Mouse (Mus musculus) thymus, postnatal 25 days (tissue): ENCODE measurements at regions not wholly inside any gene's neighbourhood (a gene's known extent, or its start where the extent isn't known, plus 50 kb on each side); places are given as distances from the start of the nearest gene placed in this dataset.

Source experiments
- DNase-seq: peaks from one replicate; pipeline ENCODE4 v3.0.0; 2022

DNA sequence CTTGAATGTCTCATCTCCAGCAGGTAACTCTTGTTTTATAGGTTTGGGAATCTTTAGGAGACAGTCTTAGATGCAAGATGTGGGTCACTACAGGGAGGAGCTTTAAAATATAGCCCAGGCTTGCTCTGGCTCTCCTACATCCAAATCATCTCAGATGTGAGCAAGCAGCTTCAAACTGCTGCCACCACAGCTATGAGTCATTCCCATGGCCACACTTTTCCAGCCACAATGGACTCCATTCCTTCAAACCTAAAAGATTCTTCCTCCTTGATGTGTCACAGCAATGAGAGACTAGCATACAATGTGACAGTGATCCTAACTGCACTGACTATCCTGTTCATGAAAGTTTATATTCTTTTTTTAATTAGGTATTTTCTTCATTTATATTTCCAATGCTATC lies 640.5 kb upstream of the A1bg start:
- no peak for DNase-seq

DNA sequence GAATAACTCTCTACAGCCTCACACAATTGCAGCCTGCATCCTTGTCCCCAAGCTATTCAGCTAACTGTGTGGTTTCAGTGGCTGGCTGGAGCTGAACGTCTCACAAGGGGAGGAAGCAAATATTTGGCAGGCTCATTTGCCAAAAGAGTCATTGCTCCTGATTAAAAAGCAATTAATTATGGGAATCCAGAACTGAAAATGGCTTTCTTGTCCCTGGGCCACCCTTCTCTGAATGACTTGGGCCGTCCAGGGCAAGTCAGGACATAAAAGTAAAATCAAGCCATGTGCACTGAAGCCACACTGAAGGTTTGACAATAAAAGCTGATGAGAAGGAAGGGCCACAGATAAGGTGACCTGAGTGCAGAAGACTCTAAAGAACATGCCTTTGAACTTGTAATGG lies 639.4 kb upstream of the A1bg start:
- DNase-seq: no peak

DNA sequence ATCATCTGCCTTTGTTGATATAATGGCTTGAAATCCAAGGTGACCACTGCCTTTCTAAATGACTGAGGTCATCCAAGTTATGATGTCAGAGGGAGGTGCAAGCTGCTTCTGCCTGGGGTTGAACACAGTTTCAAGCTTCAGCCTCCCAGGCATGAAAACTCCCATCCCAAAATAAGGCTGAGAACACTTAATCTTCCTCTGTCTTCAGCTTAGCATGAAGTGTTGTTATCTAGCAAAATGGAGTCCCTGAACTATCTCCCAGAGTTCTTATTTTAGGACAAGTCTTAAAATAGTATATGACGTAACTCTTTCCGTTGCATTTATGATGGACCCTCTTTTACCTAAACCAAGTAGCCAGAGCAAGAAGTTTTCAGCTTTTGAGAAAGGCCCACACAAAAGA lies 631.1 kb upstream of the A1bg start:
- DNase-seq: no peak

DNA sequence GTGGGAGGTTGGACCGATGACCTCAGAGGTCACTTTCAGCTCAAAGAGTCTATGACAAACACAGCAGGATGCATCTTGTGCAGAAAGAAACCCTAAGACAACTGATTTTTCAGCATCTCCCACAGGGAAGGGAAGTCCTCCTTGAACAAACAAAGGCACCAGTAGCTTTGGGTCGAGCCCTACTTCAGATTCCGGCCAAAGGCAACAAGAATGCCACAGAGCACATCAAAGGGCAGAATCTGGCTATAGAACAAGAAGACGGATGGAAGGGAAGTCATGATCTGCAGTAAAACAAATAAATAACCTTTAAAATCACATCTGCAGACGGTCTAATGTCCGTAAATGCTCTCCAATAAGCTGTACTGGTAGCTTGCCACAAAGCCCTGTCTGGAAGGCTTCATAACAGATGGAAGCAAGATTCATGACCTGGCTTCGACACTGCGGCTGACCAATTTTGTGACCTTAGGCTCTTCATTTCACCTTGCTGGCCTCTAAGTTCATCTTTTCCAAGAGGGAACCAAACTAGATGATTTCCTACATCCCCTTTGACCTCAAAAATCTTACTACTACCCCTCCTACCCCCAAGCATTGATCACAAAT lies 630.4 kb upstream of the A1bg start:
- DNase-seq: no peak

DNA sequence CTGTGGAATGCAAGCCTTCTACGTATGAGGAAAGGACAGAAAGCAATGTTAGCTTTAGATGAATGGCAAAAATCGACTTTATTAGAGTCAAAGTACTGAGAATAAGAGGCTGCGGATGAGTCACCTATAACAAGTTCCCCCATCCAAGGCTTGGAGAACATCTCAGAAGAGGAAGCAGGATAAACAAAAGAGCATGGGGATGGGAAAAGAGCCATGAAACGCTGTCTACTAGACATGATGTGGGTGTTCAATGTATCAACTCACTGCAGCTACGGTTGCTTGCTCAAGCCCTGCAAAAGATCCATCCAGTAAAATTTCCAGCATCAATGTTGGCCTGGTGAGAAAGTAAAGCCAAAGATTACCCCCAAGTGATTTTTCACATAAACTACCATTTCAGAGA lies 628.4 kb upstream of the A1bg start:
- DNase-seq: no peak

DNA sequence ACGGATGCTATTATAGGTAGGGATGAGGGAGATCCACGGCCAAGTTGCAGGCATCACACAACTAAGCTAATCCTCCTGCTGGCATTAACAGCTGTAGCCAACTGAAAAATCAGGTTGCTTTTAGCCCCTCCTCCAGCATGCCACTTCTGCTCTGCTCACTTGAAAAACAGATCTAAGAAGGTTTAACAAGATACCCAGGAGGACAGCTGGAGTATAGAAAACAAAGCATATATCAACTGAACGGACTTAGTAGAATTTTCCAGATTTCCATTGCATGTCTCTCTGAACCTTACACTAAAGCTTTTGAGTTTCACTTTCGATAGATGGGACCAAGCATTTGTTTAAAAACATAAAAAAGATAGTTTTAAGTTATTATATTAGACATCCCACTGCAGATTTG lies 625.6 kb upstream of the A1bg start:
- no peak for DNase-seq

DNA sequence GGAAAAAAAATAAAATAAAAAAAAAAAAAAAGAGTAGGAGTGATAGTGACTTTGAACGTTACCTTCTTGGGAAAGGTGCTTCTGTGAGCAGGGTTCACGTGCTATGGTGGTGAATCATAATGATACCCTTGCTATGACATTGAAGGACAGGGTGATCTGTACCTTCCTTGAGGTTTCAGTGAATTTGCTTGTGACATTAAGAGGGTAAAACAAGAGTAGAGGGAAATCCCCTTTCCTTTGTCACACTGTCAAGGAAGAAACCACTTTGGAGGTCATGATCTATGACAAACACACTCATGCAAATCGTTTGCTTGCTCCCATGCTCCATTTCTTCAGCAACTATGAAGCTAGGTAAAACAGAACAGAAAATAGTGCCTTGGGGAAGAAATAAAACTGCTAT lies 623.8 kb upstream of the A1bg start:
- no peak for DNase-seq

DNA sequence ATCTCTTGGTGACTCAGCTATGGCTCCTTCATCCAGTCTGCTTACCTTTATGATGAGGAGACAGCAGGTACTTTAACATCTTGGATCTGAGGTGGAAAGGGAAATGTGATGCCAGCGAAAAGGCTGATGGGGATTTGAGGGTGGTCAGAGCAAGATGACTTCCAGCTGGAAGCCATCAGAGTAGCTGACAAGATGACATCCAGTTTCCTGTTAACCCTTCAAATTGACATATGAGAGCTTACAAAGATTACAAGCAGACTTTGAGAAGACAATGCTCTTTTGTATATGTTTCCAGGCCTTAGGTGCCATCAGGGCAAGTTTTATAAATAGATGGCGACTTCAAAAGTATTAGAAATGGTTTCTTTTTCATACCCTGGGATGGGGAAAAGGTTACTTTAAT lies 621.3 kb upstream of the A1bg start:
- no peak for DNase-seq

DNA sequence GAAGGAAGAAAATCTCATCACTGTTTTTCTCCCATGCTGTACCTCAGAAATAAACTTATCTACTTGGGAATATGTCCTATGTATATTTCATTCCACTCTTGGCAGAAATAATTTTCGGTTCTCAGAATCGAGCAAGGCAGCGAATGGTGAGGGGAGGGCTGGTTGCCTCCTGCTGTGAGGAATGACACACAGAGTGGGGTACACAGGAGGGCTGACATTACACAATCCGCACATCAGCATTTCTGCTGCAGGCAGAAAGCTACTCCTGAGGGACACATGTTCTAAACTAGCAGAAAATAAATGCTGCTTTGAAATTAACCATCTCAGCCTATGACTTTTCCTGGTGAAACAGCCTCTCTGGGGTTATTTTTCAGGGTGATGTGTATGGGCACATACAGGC lies 618.8 kb upstream of the A1bg start:
- DNase-seq: no peak

DNA sequence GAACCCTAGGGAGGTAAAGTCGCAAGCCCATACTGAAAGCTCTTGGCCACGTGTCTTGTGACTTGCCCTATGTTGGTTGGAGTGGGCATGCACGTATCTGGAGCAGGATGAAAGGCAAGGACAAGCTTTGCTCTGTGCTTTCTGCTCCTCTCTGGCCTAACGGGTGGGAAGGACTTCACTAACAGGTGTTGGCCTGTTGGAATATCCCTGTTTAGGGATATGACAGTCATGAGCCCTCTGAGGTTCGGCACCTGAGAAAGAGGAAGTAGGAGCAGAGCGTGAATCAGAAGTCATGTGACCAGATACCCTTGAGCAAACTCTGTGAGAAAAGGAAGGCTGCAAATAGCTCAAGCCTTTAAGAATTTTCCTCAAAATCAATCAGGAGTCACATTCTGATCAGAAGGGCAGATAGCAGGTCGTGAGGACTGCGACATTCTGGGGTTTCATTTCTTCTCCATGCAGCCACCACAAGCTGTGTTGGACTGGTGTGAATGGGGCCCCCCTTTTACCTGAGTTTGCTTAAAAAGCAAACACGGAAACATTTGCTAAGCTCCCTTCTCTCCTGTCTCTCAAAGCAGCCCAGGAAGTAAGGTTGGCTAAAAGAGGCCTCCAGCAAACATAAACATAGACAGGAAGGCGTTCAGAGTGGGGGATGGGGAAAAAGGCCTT lies 618.1 kb upstream of the A1bg start:
- DNase-seq: peak; percentile 55

DNA sequence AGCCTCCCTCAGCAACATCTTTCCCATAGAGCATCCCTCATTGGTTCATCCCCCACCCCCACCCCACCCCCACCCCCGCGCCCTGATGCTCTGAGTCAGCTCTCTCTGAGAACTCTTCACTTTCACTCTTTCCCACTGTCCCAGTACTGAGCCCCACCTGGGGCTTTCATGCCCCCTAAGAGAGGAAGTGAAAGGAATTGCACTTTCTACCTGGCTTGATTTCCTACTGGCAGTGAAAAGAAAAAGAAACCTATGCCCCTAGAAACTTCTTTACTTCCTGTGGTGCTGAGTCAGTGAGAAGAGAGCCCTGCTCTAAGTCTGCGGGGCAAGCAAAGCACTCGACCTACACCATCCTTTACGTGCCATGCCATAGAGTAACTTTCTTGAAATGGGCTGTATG lies 616.1 kb upstream of the A1bg start:
- DNase-seq: peak; percentile 10

DNA sequence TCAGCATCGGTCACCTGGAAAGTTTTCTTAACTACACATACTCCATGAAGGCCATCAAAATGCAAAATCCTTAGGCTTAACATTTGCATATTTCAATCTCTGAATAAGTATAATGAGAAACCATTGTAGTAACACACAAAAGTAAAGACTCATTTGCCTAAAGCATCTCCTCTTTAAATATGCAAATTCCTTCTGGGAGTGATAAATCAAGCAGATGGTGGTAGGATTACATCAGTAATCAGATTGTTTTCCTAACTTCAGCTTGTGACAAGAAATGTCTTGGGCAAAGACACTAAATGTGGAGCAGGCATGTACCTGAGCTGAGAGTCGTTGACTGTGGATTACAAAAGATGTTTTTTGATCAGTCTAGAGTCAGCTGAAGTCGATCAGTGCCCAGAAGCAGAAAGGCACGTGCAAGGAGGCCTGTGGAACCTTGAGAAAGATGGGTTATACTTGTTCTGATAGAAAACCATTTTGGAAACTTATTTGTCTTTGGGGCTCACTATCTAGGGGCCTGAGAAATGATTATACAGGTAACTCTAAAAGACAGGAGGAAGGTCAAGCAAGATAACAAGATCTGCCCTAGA lies 615.5 kb upstream of the A1bg start:
- no peak for DNase-seq

DNA sequence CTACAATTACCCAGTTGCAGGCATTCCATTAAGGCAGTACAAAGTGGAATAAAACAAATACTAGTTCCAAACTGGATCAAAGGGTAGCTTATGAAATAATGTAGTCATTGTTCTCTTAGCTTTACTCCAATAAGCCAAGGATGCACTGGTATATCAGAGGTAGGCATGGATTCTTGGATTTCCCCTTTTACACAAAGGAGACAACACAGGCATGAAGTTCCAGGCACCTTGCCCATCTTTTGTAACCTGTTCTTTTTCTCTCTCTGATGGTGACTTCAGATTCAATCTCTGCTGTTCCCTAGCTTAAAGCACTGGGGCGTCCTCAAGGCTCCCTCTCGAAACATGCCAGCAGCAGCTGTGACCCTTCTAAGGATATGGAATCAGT lies 613.5 kb upstream of the A1bg start:
- no peak for DNase-seq

DNA sequence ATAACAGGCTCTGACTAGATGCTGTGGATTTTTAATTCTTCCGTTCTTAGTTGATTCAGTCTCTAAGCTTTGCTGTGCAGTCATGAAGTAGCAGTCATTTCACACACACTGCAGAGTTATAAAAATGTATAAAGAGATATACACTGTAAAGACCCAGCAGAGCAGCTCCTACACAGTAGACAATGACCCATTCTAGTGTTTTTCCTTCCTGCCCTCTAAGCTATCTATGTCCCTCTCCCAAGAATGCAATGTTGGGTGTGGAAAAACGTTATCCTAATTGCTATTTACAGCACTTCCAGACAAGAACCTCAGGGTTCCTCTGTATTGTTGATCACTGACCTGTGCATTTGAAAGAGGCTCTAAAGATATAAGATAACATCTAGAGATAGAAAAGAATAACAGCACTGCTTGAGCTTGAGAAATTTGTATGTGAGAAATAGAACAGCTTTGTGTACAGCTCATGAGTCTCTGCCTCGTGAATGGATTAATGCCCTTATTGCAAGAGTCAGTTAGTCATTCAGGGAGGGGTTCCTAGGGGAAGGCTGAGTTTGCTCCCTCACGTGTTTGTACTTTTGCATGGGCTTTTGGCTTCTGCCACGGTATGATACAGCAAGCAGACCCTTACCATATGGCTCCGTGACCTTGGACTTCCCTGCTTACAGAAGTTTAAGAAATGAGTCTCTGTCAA lies 613.0 kb upstream of the A1bg start:
- DNase-seq: no peak

DNA sequence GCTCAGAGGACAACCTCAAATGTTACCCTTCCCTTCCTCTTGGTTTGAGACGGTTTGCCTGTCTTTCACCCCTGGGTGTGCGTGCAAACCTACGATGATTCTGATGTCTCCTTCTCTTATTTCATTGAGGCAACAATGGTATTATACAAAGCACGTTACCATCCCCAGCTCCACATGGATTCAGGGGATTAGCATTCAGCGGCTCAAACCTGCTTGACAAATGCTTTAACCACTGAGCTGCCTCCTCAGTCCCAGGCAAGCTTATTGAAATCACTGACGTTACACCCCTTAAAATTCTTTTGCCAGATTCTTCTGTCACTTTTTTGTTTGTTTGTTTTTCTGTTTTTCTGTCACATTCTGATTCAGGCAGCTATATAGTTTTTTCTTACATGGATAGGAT lies 612.4 kb upstream of the A1bg start:
- no peak for DNase-seq

DNA sequence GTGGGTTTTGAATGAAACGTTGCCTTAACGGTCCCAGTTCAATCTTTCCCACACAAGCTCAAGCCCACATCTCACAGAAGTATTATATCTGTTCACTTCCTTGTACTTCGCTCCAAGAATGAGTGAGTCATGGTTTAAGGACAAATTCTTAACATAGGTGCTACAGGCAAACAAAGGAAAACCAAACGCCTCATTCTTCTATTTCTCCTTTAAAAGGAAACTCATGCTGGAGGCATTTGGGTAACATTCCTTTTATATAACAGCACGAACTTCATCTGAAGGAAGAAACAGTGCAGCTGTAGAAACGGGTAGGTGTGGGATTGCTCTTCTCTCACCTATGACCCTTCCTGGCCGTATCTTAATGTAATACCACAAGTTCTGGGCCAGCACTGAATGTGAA lies 610.0 kb upstream of the A1bg start:
- no peak for DNase-seq

DNA sequence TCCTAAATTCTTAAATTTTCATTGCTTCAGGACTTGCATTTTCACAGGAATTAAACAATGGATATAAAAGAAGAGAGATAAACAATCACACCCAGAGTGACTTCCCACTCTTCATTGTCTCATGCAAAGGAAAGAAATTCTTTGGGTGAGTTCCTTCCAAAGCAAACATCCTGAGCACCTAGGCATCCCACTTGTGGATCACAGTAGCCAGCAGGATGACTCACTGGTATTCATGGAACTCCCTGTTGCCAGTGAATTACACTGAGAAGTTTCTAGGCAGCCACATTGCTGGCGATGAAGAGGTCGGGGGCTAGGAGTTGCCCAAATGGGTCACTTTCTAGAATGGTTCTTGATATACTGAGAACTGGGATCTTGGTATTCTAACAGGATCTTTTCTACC lies 609.2 kb upstream of the A1bg start:
- DNase-seq: no peak

DNA sequence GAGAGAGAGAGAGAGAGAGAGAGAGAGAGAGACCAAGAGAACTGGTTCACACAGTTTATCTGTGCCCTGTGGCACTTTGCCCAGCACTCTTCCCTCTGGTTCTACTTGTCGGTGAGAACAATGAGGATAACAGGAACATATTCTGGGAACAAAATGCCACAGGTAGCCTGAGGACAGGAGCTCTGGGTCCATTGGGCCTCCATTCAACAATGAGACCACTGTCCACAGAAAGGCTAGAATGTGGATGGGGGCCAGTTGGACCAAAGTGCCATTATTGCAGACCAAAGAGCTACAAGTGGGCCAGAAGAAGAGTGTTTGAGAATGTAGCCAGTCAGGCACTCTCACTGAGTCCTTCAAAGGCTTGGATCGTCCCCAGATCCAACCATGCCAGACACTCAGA lies 600.2 kb upstream of the A1bg start:
- no peak for DNase-seq

DNA sequence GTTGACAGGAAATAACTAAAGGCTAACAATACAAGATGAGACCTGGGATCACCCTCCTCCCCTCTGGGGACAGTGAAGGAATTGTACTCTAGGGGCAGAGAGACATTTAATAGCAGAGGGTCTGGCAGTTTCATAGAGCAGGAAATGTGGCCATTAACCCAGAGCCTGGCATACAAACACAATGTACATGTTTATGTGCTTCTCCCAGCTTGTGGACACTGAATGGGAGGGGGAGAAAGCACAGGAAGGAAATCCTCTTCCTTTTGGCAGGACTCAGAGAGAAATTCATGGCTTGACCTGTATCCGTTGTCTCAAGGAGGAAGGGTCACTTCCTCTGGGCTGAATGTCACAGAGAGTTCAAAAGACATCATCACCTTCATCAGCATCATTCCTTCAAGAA lies 594.5 kb upstream of the A1bg start:
- no peak for DNase-seq

DNA sequence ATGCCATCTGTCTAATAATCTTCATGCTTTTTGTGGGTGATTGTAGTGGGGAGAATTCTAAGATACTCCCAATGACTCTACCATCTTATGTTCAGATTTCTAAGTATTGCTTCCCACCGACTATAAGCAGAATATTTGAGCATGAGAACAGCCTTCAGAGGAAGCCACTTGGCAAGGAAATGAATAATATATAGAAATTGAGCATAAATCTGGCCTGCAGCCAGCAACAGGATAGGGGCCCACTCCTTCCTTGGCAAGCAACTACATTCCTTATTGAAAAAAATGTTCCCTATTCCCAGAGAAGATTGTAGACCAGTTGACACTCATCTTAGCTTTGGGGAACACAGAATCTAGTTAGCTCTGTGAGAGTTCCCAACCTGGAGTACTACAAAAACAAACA lies 591.5 kb upstream of the A1bg start:
- DNase-seq: no peak

DNA sequence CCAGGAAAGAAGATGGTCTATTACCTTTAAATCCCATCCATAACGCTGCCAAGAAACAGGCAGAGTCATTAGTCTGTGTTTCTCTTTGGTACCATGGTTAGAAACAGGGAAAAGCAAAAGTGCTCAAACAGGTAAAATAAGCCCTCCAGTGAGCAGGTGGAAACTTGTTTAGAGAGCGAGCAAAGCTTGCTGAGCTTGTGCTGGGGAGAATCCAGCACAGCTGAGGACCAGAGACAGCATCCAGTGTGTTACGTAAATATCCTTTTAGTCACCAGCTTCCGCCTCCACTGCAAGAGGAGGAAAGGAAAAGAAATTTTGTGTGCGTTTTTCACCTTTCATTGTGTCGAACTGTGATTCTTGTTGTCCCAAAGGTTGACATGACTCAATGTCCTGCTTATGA lies 586.0 kb upstream of the A1bg start:
- no peak for DNase-seq

DNA sequence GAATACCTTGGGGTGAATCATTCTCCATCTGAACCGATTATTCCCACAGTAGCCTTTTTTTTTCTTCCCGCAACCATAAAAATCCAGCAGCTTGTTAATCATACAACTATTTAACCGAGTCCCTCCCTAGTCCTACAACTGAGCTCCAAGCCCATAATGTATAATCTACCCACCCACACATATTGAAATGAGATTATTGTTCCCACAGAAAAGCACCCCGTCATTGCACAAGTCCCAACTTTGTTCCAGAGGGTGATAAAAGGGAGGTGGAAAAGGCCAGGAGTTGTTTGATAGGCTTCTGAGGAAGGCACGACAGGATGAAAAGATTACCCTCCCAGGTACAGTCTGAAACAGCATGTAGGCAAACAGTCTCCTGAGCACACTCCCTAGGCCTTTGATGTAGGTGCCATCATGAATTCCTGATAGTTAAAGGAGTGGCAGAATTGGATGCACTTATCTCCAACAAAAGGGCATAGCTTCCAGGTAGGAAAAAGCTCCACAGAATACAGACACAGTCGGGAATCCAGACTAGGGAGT lies 583.6 kb upstream of the A1bg start:
- no peak for DNase-seq

DNA sequence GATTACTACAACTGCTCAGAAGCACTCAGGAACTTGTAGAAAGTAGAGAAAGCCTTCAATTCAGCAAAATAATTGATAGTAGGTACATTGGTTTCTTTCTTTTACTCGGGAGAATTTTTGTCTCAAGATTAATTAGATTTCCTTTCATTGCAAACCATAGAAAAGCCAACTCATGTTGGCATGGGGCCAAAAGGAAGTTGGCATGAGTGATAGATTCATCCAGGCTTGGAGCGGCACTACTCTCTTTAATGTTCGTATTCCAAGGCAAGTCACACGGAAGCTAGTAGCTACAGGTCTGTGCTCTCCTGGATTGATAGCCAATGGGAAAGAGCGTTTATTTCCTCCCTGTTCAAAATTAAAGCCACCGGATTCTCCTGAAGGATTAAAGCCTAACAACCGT lies 580.6 kb upstream of the A1bg start:
- DNase-seq: no peak

DNA sequence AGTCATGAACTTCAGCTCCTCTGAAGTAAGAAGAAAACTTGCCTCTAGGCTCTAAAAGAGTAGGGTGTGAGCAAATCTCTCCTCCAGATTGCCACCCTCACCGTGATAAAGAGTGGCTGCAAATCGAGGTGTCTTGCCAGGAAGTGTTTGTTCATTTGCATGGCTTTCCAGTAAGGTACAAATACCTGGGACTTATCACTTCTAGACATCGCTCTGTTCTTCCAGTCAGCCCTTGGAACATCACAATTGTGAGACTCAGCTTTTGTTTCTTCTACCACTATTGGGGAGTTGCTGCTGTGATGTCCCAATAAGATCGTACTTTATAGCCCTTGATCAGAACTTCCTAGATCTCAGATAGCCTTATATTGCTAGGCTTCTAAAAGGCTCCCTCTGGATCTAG lies 566.9 kb upstream of the A1bg start:
- DNase-seq: no peak
